Mouse (Mus musculus): ENCODE results near the gene Wdr1. TPM values are rescaled to one million over a fixed set of nuclear protein-coding genes. Genes with fewer than 3 reads are reported as not detected.
"Not testable (repeated sequence)": the region's sequence is repeated elsewhere in the genome, so short reads cannot be mapped to it uniquely, and the experiment has no call there.

Wdr1 gene
- polyA plus RNA-seq, 1 experiment from 2014 or later: 184 TPM

DNA sequence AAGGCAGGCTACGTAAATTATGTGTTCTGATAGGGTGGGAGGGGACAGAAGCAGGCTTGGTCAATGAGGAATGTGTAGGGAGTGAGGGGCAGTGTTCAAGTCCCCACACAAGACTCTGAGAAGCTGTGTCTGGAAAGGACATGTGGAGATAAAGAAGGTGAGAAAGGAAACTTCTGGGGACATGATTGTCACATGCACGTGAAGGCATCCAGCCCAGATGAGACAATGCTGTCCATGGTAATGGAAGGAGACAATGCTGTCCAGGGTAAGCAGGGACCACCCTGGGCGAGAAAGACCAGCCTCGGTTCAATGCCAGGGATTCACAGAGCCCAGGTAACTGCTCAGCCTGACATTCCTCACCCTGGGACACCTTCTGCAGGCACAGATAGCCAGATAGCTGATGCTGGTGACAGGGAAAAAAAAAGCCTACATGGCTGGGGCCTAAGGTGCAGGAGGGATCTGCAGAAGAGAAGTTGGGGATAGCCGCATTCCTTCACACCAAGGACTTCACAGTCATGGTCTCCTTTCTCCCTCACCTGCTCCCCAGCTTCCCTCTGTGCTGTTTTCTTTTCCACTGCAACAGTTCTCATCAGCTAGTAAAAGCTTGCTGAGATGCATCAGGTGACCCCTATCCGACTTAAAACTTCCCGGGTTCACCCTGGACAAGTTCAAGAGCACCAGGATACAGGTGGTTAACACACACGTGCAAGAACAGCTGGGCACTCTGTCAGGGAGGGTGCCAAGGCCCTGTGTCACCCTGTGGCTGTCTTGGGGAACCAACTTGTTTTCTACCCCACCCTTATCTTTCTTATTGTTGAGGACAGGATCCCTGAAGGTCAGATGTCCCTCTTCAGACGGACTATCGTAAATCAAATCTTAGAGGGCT is 82.0 kb downstream of the Wdr1 start:
- DNase-seq (ENCODE audit: low spot score) (no peak), ATAC-seq (no peak)
- Histone ChIP-seq H3K4me1 (ENCODE audit: control insufficient read depth, insufficient read depth, low read length) (no peaks in the 10 kb centered on the region), H3K27ac (ENCODE audit: low read depth, low read length) (no peak overlapping the region), H3K4me3 (ENCODE audit: low read depth, low read length) (no peak overlapping the region), H3K9me3 (replicated peaks; ENCODE audit: control insufficient read depth, low read length) (no peaks in the 10 kb centered on the region), H3K4me2 (ENCODE audit: low read length) (no peak overlapping the region), H3K9ac (ENCODE audit: low read length) (no peak overlapping the region), H3K36me3 (ENCODE audit: control insufficient read depth, insufficient read depth, low read length) (no peaks in the 10 kb centered on the region), H3K27me3 (replicated peaks; ENCODE audit: control insufficient read depth, insufficient read depth, low read length) (no peaks in the 10 kb centered on the region)
- 84% methylated on average over 10 of the region's 10 CpGs for WGBS

DNA sequence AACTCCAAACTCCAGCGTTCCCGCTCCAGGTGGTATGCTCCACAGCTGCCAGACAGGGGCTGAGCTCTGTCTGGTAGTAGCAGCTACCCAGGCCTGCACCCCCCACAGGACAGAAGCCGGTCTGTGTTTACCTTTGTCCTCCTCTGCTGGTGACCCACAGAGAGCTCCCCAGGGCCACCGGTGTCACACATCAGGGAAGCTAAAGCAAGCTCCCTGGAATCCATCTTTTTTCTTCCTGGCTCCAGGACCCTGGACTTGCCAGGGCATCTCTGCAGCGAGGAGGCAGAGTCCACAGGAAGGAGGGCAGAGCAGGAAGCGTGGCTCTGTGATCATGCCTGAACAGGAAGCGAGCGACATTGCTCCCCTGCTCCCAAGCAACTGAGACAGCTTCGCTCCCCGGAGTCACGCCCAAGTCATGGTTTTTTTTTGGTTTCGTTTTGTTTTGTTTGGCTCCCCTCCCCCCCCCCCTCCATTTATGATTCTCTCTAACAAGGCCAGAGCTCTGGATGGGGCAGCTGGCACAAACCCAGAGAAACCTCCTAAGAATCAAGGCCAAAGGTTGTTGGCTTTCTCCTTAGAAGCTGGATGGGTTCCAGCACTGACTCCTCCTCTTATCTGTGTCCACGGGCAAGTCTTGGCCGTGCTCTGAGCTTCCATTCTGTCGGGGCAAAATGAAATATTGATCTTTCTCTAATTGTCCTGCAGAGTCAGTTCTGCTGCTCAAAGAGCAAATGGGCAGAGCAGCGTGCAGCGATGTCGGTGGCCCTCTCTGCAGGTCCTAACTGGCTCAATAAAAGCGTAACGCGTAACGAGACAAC is 82.9 kb downstream of the Wdr1 start:
- ATAC-seq (peak; percentile 48; the same call in 1 of the 2 replicates), DNase-seq (ENCODE audit: low spot score) (peak; percentile 38)
- Histone ChIP-seq H3K27me3 (replicated peaks; ENCODE audit: control insufficient read depth, insufficient read depth, low read length) (no peaks in the 10 kb centered on the region), H3K27ac (ENCODE audit: low read depth, low read length) (no peak overlapping the region), H3K4me2 (ENCODE audit: low read length) (peak overlapping the region; percentile 39), H3K4me3 (ENCODE audit: low read depth, low read length) (peak overlapping the region; percentile 8; the same call in 1 of the 2 replicates), H3K4me1 (ENCODE audit: control insufficient read depth, insufficient read depth, low read length) (no peaks in the 10 kb centered on the region), H3K36me3 (ENCODE audit: control insufficient read depth, insufficient read depth, low read length) (no peaks in the 10 kb centered on the region), H3K9ac (ENCODE audit: low read length) (no peak overlapping the region), H3K9me3 (replicated peaks; ENCODE audit: control insufficient read depth, low read length) (no peaks in the 10 kb centered on the region)
- WGBS: 27% methylated on average over 22 of the region's 22 CpGs

DNA sequence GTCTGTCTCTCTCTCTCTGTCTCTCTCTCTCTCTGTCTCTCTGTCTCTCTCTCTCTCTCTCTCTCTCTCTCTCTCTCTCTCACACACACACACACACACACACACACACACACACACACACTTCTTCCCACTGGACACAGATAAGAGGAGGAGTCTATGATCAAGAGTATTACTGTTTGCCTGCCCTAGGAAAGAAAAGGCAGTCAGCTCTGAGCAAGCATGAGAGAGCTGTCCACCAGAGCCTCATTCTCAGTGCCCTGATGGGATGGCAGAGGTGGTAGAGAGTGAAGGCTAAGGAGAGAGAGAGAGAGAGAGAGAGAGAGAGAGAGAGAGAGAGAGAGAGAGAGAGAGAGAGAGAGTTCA is 83.5 kb downstream of the Wdr1 start:
- not testable (repeated sequence) for H3K4me2 ChIP-seq (ENCODE audit: low read length); H3K27me3 ChIP-seq (replicated peaks; ENCODE audit: control insufficient read depth, insufficient read depth, low read length); H3K36me3 ChIP-seq (ENCODE audit: control insufficient read depth, insufficient read depth, low read length); H3K27ac ChIP-seq (ENCODE audit: low read depth, low read length); H3K4me3 ChIP-seq (ENCODE audit: low read depth, low read length); DNase-seq (ENCODE audit: low spot score); H3K9ac ChIP-seq (ENCODE audit: low read length); H3K9me3 ChIP-seq (replicated peaks; ENCODE audit: control insufficient read depth, low read length); ATAC-seq; H3K4me1 ChIP-seq (ENCODE audit: control insufficient read depth, insufficient read depth, low read length)

DNA sequence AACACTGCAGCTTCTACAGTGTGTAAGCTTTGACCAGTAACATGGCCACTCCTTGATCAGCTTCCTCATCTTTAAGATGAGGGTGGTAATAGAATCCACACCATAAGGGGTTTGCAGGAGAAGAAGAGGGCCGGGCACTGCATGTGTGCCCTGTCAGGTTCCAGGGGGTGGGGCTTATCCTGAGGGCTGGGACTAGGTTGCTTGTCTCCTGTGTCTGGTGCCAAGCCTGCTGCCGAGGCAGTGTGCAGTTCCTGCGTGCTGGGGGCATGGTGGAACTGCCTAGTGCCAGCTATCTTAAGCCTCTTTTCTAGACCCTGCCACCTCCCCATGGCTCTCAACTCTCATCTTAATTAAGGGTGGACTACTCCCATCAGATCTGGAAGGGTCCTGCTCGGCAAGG is 84.0 kb downstream of the Wdr1 start:
- Histone ChIP-seq H3K4me1 (ENCODE audit: control insufficient read depth, insufficient read depth, low read length) (no peaks in the 10 kb centered on the region), H3K4me3 (ENCODE audit: low read depth, low read length) (no peak overlapping the region), H3K27ac (ENCODE audit: low read depth, low read length) (no peak overlapping the region), H3K4me2 (ENCODE audit: low read length) (no peak overlapping the region), H3K36me3 (ENCODE audit: control insufficient read depth, insufficient read depth, low read length) (no peaks in the 10 kb centered on the region), H3K9me3 (replicated peaks; ENCODE audit: control insufficient read depth, low read length) (no peaks in the 10 kb centered on the region), H3K9ac (ENCODE audit: low read length) (no peak overlapping the region), H3K27me3 (replicated peaks; ENCODE audit: control insufficient read depth, insufficient read depth, low read length) (no peaks in the 10 kb centered on the region)
- ATAC-seq (peak; percentile 16; the same call in 1 of the 2 replicates), DNase-seq (ENCODE audit: low spot score) (peak; percentile 33)
- 39% methylated on average over 4 of the region's 4 CpGs for WGBS

DNA sequence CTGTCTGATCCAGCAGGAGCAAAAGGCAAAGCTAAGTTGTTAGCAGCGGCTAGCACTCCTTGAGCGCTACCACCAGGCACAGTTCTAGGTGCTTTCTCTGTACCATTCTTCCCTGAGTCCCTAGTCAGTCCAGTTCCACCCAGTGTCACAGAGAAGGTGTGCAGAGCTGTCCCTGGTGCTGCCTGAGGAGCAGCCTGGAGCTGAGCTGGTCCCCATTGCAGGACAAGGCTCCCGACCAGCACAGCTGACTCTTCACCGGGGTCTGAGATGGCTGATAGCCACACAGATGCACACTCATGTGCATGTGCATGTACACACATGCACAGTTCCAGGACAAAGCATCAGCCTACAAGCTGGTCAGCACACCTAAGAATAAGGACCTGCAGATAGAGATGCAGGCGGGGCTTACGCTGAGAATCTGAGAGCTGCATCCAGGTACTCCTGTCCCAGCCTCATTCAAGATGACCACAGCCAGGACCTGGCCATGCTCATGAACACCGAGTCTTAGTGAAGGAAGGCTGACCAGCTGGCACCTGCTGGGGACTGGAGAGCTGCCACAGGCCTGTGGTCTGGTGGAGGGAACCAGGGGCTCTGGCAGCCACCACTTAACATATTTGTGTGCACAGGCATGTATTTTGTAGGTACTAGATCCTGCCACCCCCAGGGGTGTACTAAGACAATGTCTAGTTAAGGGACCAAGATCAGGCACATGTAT is 85.1 kb downstream of the Wdr1 start:
- H3K4me2 ChIP-seq (ENCODE audit: low read length): no peak overlapping the region
- ATAC-seq: no peak
- no peak for DNase-seq (ENCODE audit: low spot score)
- 88% methylated on average over 7 of the region's 7 CpGs for WGBS
- H3K9ac ChIP-seq (ENCODE audit: low read length): no peak overlapping the region
- no peaks in the 10 kb centered on the region for H3K9me3 ChIP-seq (replicated peaks; ENCODE audit: control insufficient read depth, low read length)
- no peak overlapping the region for H3K4me3 ChIP-seq (ENCODE audit: low read depth, low read length)
- no peaks in the 10 kb centered on the region for H3K27me3 ChIP-seq (replicated peaks; ENCODE audit: control insufficient read depth, insufficient read depth, low read length)
- no peaks in the 10 kb centered on the region for H3K4me1 ChIP-seq (ENCODE audit: control insufficient read depth, insufficient read depth, low read length)
- no peak overlapping the region for H3K27ac ChIP-seq (ENCODE audit: low read depth, low read length)
- no peaks in the 10 kb centered on the region for H3K36me3 ChIP-seq (ENCODE audit: control insufficient read depth, insufficient read depth, low read length)

- 83% methylated on average over 25 of the region's 25 CpGs for WGBS
- DNase-seq (ENCODE audit: low spot score): no peak
- no peak overlapping the region for H3K4me3 ChIP-seq (ENCODE audit: low read depth, low read length)
Measured at GRCm38 (mm10) chr5:38476861-38477565, 86.0 kb downstream of the Wdr1 start.

More at GRCm38 (mm10) chr5:38476861-38477565, 86.0 kb downstream of the Wdr1 start:
- Histone ChIP-seq H3K27ac (ENCODE audit: low read depth, low read length) (no peak overlapping the region), H3K36me3 (ENCODE audit: control insufficient read depth, insufficient read depth, low read length) (no peaks in the 10 kb centered on the region), H3K27me3 (replicated peaks; ENCODE audit: control insufficient read depth, insufficient read depth, low read length) (no peaks in the 10 kb centered on the region), H3K9me3 (replicated peaks; ENCODE audit: control insufficient read depth, low read length) (no peaks in the 10 kb centered on the region), H3K4me1 (ENCODE audit: control insufficient read depth, insufficient read depth, low read length) (no peaks in the 10 kb centered on the region), H3K4me2 (ENCODE audit: low read length) (no peak overlapping the region), H3K9ac (ENCODE audit: low read length) (no peak overlapping the region)
- no peak for ATAC-seq

Other genes with a start within 250 kb of the Wdr1 start
- 0.14 and 0.17 TPM in 2 replicates for gene Drd5, start 243.9 kb downstream of the Wdr1 start, polyA plus RNA-seq (2014; fragmentation: Nextera tagmentation; extraction: Ambion mirVana)
- 0.48 and 0.62 TPM in 2 replicates for gene Slc2a9, start 60.1 kb downstream of the Wdr1 start, polyA plus RNA-seq (2014; fragmentation: Nextera tagmentation; extraction: Ambion mirVana)
- gene Zfp518b, start 121.6 kb upstream of the Wdr1 start, polyA plus RNA-seq (2014; fragmentation: Nextera tagmentation; extraction: Ambion mirVana): 39.4 and 45.8 TPM in 2 replicates